Mouse (Mus musculus) CH12.LX (cell line): Measurements from ENCODE around the gene Cct7. TPM values are rescaled to one million over a fixed set of nuclear protein-coding genes. Genes with fewer than 3 reads are reported as not detected.

ENCODE experiments used
- DNase-seq: peaks from one replicate; pipeline ENCODE4 v3.0.0-alpha.2; 2013; ENCODE audit errors: extremely low read depth
- H3K27ac ChIP-seq: 2 replicates; pipeline ENCODE4 v1.5.1; 2012; ENCODE audit warnings: low read depth, mild to moderate bottlenecking, control low read depth, moderate library complexity; ENCODE audit not compliant: insufficient read depth
- H3K27me3 ChIP-seq: replicated peaks from 2 replicates; pipeline ENCODE3; 2012; ENCODE audit warnings: inconsistent platforms
- H3K36me3 ChIP-seq, 2 experiments: replicated peaks in 1 of 2; 2 replicates each; pipeline versions ENCODE3 to v1.6.1; 2012; ENCODE audit warnings: inconsistent platforms in 1 of 2, low read length in 1 of 2, mild to moderate bottlenecking in 1 of 2, mixed read lengths in 1 of 2, moderate library complexity in 1 of 2; ENCODE audit not compliant: control insufficient read depth in 1 of 2, insufficient read depth in 1 of 2
- H3K4me1 ChIP-seq, 2 experiments: 2 replicates each; pipeline ENCODE4 v1.6.1; 2012; ENCODE audit warnings: inconsistent platforms in 1 of 2, moderate library complexity in 1 of 2; ENCODE audit not compliant: insufficient read depth in 2 of 2, control insufficient read depth in 1 of 2
- H3K4me2 ChIP-seq: 2 replicates; pipeline ENCODE4 v1.6.1; 2012; ENCODE audit warnings: low read depth, mild to moderate bottlenecking, control low read depth; ENCODE audit not compliant: poor library complexity, insufficient read depth, severe bottlenecking
- H3K4me3 ChIP-seq, 3 experiments: fragments of 150-350 bp in 1 of 3; sonication (generic) in 1 of 3; replicated peaks in 1 of 3; 2 replicates each; pipeline versions ENCODE3 to v1.5.1; 2011 to 2012; ENCODE audit warnings: low read depth in 2 of 3, low read length in 2 of 3, mild to moderate bottlenecking in 2 of 3, moderate library complexity in 2 of 3, control low read depth in 1 of 3, improper control_type of control experiment in 1 of 3, inconsistent platforms in 1 of 3, mixed read lengths in 1 of 3; ENCODE audit not compliant: poor library complexity in 1 of 3
- H3K79me2 ChIP-seq: replicated peaks from 2 replicates; pipeline ENCODE4 v1.6.1; 2012; ENCODE audit warnings: mild to moderate bottlenecking, moderate library complexity; ENCODE audit not compliant: control insufficient read depth, poor library complexity, insufficient read depth, severe bottlenecking; ENCODE audit errors: extremely low read depth
- H3K9ac ChIP-seq: 2 replicates; pipeline ENCODE4 v1.6.1; 2012; ENCODE audit warnings: low read depth, mild to moderate bottlenecking, control low read depth, moderate library complexity; ENCODE audit not compliant: insufficient read depth
- H3K9me3 ChIP-seq: replicated peaks from 2 replicates; pipeline ENCODE3; 2012; ENCODE audit warnings: low read length, inconsistent platforms, mixed read lengths
- BHLHE40 ChIP-seq: IDR thresholded peaks from 2 replicates; pipeline ENCODE4 v1.6.1; 2011; ENCODE audit warnings: mild to moderate bottlenecking, low read depth, low read length, improper control_type of control experiment
- CHD2 ChIP-seq: IDR thresholded peaks from 2 replicates; pipeline ENCODE4 v1.6.1; 2011; ENCODE audit warnings: low read length, improper control_type of control experiment
- CTCF ChIP-seq, 2 experiments: IDR thresholded peaks in 1 of 2; conservative IDR thresholded peaks in 1 of 2; 2 replicates each; pipeline ENCODE4 v1.5.1; 2011 to 2012; ENCODE audit warnings: low read depth in 2 of 2, low read length in 2 of 2, improper control_type of control experiment in 1 of 2, inconsistent platforms in 1 of 2, mild to moderate bottlenecking in 1 of 2, moderate library complexity in 1 of 2
- E2F4 ChIP-seq: IDR thresholded peaks from 2 replicates; pipeline ENCODE4 v1.6.1; 2011; ENCODE audit warnings: low read depth, low read length, improper control_type of control experiment; ENCODE audit not compliant: insufficient replicate concordance
- ELF1 ChIP-seq: IDR thresholded peaks from 2 replicates; pipeline ENCODE4 v1.6.1; 2014; ENCODE audit warnings: low read depth, mild to moderate bottlenecking, inconsistent platforms, low read length, improper control_type of control experiment
- EP300 ChIP-seq: IDR thresholded peaks from 2 replicates; pipeline ENCODE4 v1.6.1; 2011; ENCODE audit warnings: low read length, improper control_type of control experiment
- ETS1 ChIP-seq: conservative IDR thresholded peaks from 2 replicates; pipeline ENCODE4 v1.6.1; 2012; ENCODE audit warnings: low read depth, mild to moderate bottlenecking, inconsistent platforms, low read length, improper control_type of control experiment, moderate library complexity
- IRF4 ChIP-seq: IDR thresholded peaks from 2 replicates; pipeline ENCODE4 v1.6.1; 2014; ENCODE audit warnings: low read depth, mild to moderate bottlenecking, inconsistent platforms, low read length, improper control_type of control experiment
- JUN ChIP-seq: IDR thresholded peaks from 2 replicates; pipeline ENCODE4 v1.6.1; 2011; ENCODE audit warnings: low read depth, mild to moderate bottlenecking, low read length, improper control_type of control experiment, moderate library complexity; ENCODE audit not compliant: insufficient read depth
- KAT2A ChIP-seq: IDR thresholded peaks from 2 replicates; pipeline ENCODE4 v1.6.1; 2012; ENCODE audit warnings: low read length, improper control_type of control experiment, inconsistent platforms; ENCODE audit not compliant: insufficient replicate concordance
- MAFK ChIP-seq: IDR thresholded peaks from 2 replicates; pipeline ENCODE4 v1.6.1; 2011; ENCODE audit warnings: low read length, improper control_type of control experiment; ENCODE audit not compliant: insufficient replicate concordance
- MAX ChIP-seq: IDR thresholded peaks from 2 replicates; pipeline ENCODE4 v1.6.1; 2011; ENCODE audit warnings: low read length, improper control_type of control experiment
- MAZ ChIP-seq: IDR thresholded peaks from 2 replicates; pipeline ENCODE4 v1.6.1; 2012; ENCODE audit warnings: low read depth, mild to moderate bottlenecking, inconsistent platforms, low read length, improper control_type of control experiment, moderate library complexity
- MEF2A ChIP-seq: IDR thresholded peaks from 2 replicates; pipeline ENCODE4 v1.6.1; 2014; ENCODE audit warnings: low read depth, mild to moderate bottlenecking, inconsistent platforms, low read length, improper control_type of control experiment, borderline replicate concordance
- MXI1 ChIP-seq: IDR thresholded peaks from 2 replicates; pipeline ENCODE4 v1.6.1; 2011; ENCODE audit warnings: mild to moderate bottlenecking, low read depth, low read length, improper control_type of control experiment
- MYC ChIP-seq: IDR thresholded peaks from 2 replicates; pipeline ENCODE4 v1.6.1; 2011; ENCODE audit warnings: low read depth, mild to moderate bottlenecking, improper control_type of control experiment, low read length
- NELFE ChIP-seq: IDR thresholded peaks from 2 replicates; pipeline ENCODE4 v1.6.1; 2011; ENCODE audit warnings: low read depth, low read length, improper control_type of control experiment
- NRF1 ChIP-seq: IDR thresholded peaks from 2 replicates; pipeline ENCODE4 v1.6.1; 2014; ENCODE audit warnings: low read depth, mild to moderate bottlenecking, inconsistent platforms, low read length, improper control_type of control experiment, moderate library complexity
- PAX5 ChIP-seq: IDR thresholded peaks from 2 replicates; pipeline ENCODE4 v1.6.1; 2012; ENCODE audit warnings: low read length, inconsistent platforms, mixed read lengths
- POLR2A ChIP-seq: IDR thresholded peaks from 2 replicates; pipeline ENCODE4 v1.6.1; 2011; ENCODE audit warnings: low read depth, mild to moderate bottlenecking, improper control_type of control experiment, low read length
- RAD21 ChIP-seq: IDR thresholded peaks from 2 replicates; pipeline ENCODE4 v1.6.1; 2011; ENCODE audit warnings: low read depth, mild to moderate bottlenecking, low read length, improper control_type of control experiment, moderate library complexity
- RCOR1 ChIP-seq: conservative IDR thresholded peaks from 2 replicates; pipeline ENCODE4 v1.6.1; 2012; ENCODE audit warnings: low read depth, mild to moderate bottlenecking, inconsistent platforms, low read length, improper control_type of control experiment
- SIN3A ChIP-seq: IDR thresholded peaks from 2 replicates; pipeline ENCODE4 v1.6.1; 2012; ENCODE audit warnings: low read length, improper control_type of control experiment, inconsistent platforms
- SMC3 ChIP-seq: IDR thresholded peaks from 2 replicates; pipeline ENCODE4 v1.6.1; 2011; ENCODE audit warnings: low read depth, low read length, improper control_type of control experiment
- TBP ChIP-seq: conservative IDR thresholded peaks from 2 replicates; pipeline ENCODE4 v1.6.1; 2011; ENCODE audit warnings: low read depth, low read length, improper control_type of control experiment
- USF2 ChIP-seq: conservative IDR thresholded peaks from 2 replicates; pipeline ENCODE4 v1.6.1; 2011; ENCODE audit warnings: low read depth, low read length, improper control_type of control experiment
- ZMIZ1 ChIP-seq: IDR thresholded peaks from 2 replicates; pipeline ENCODE4 v1.6.1; 2012; ENCODE audit warnings: low read depth, mild to moderate bottlenecking, inconsistent platforms, low read length, improper control_type of control experiment
- dilution Hi-C: fragments of 300-500 bp; cut with MboI; formaldehyde crosslinking; loops from 2 replicates; pipeline ENCODE4 v1.14.3; 2020; ENCODE audit warnings: low sequenced_read_pairs; ENCODE audit not compliant: extremely low pct_unique_long_range_greater_than_20kb, extremely low pct_ligation_motif_present
- in situ Hi-C: fragments of 300-500 bp; cut with MboI; formaldehyde crosslinking; loops from 3 replicates; pipeline ENCODE4 v1.14.3; 2019; ENCODE audit warnings: low sequenced_read_pairs, low pct_ligation_motif_present, low pct_unique_long_range_greater_than_20kb, mixed read lengths
- polyA plus RNA-seq: library from polyadenylated mRNA; unstranded; fragments of >175 nt; gene quantifications from 2 replicates; pipeline ENCODE4 v1.2.1, GENCODE M21; 2012; ENCODE audit warnings: low read depth; ENCODE audit not compliant: insufficient read length
- total RNA-seq, 2 experiments: library from RNA; depleted of rRNA; stranded (reverse); fragments of 300-350 nt in 1 of 2; fragments of >200 nt in 1 of 2; gene quantifications; 2 replicates each; pipeline ENCODE4 v1.2.3; 2012 to 2014

Gene Cct7
- total and polyA plus RNA-seq, 3 experiments: 483 to 505 (median 484) TPM

GRCm38 (mm10) chr6:85472542-85472941 is 21.2 kb downstream of the Cct7 start:
- TF ChIP-seq EP300 (no peak), SMC3 (no peak), NELFE (no peak), TBP (no peak), BHLHE40 (no peak), POLR2A (no peak), E2F4 (no peak), KAT2A (no peak), RCOR1 (no peak), MAZ (no peak)
- TF ChIP-seq, all 38 proteins: peak for 0
- DNase-seq: no peak
- Histone ChIP-seq H3K27ac (no peak overlapping the region), H3K79me2 (no peaks in the 10 kb centered on the region), H3K4me1 (peaks cover 2 to 5% of the 10 kb centered on the region in 2 experiments; a peak in 2 of 4 replicates), H3K36me3 (peaks cover 17 to 27% of the 10 kb centered on the region in 2 experiments), H3K4me2 (no peak overlapping the region), H3K9ac (no peak overlapping the region), H3K9me3 (no peaks in the 10 kb centered on the region), H3K27me3 (peaks cover 21% of the 10 kb centered on the region), H3K4me3 (no peak overlapping the region)
- in situ Hi-C loops (loop anchor here (25.0 kb wide), 1 partner anchor 440 kb away; the partner anchor contains the start of genes Nat8f1, Nat8f4 and Tprkb), dilution Hi-C loops (no loop called here)

GRCm38 (mm10) chr6:85475581-85475980 is 24.3 kb downstream of the Cct7 start:
- no peaks in the 10 kb centered on the region for H3K36me3 ChIP-seq
- H3K27me3 ChIP-seq: peaks cover 49% of the 10 kb centered on the region
- in situ Hi-C loops (no loop called here), dilution Hi-C loops (no loop called here)
- H3K27ac ChIP-seq: no peak overlapping the region
- H3K9ac ChIP-seq: no peak overlapping the region
- no peak for DNase-seq
- TF ChIP-seq CHD2: no peak
- no peak for TF ChIP-seq IRF4
- no peak for TF ChIP-seq SIN3A
- H3K4me3 ChIP-seq: no peak overlapping the region
- peaks cover 0 to 2% of the 10 kb centered on the region in 2 experiments; a peak in 1 of 4 replicates for H3K4me1 ChIP-seq
- no peaks in the 10 kb centered on the region for H3K79me2 ChIP-seq
- no peaks in the 10 kb centered on the region for H3K9me3 ChIP-seq
- H3K4me2 ChIP-seq: no peak overlapping the region

- Histone ChIP-seq H3K9me3 (peaks cover 6% of the 10 kb centered on the region), H3K27me3 (peaks cover 64% of the 10 kb centered on the region), H3K4me3 (no peak overlapping the region), H3K79me2 (no peaks in the 10 kb centered on the region), H3K4me2 (no peak overlapping the region), H3K36me3 (no peaks in the 10 kb centered on the region), H3K9ac (no peak overlapping the region), H3K4me1 (peaks cover 0 to 2% of the 10 kb centered on the region in 2 experiments; a peak in 1 of 4 replicates), H3K27ac (no peak overlapping the region)
- peak; percentile 39 for DNase-seq
- dilution Hi-C loops (no loop called here), in situ Hi-C loops (no loop called here)
- TF ChIP-seq PAX5 (no peak), SMC3 (peak; percentile 38), RAD21 (peak; percentile 32), USF2 (no peak), JUN (no peak), MEF2A (no peak), E2F4 (no peak), ELF1 (no peak), NRF1 (no peak), MXI1 (no peak), ETS1 (no peak), MYC (no peak), BHLHE40 (no peak), MAX (no peak), MAFK (no peak), ZMIZ1 (no peak), CTCF (conservative IDR thresholded peaks at IDR 0.05 in 1 of 2, IDR thresholded peaks at IDR 0.05 in 1 of 2; ENCODE audit: low read depth in 2 of 2, low read length in 2 of 2) (peak; percentile 57 to 71)
Measured at GRCm38 (mm10) chr6:85477366-85477917, 26.1 kb downstream of the Cct7 start.
